Mouse (Mus musculus): ENCODE data around the gene Rnf225. TPM values are rescaled to one million over a fixed set of nuclear protein-coding genes. Genes with fewer than 3 reads are reported as not detected.
A peak's percentile ranks its signal among the peaks of the same experiment; 100 is the strongest.

The Rnf225 gene
- polyA plus RNA-seq, 1 experiment = 2.6 TPM

GRCm38 (mm10) chr7:12891334-12891733, 35.9 kb upstream of the Rnf225 start:
- H3K4me1 ChIP-seq (ENCODE audit: control insufficient read depth, insufficient read depth, low read length) = no peaks in the 10 kb centered on the region; the same call in 1 of the 2 replicates
- no peak overlapping the region for H3K27ac ChIP-seq (ENCODE audit: insufficient read depth, low read length)
- TF ChIP-seq POLR2A (IDR thresholded peaks at IDR 0.05; ENCODE audit: borderline replicate concordance, insufficient read depth, low read length) = no peak
- no peak for TF ChIP-seq CTCF (IDR thresholded peaks at IDR 0.05; ENCODE audit: borderline replicate concordance, insufficient read depth, low read depth, low read length)
- H3K4me3 ChIP-seq (replicated peaks; ENCODE audit: insufficient read depth, low read depth, low read length) = no peak overlapping the region
- WGBS = 88% methylated on average over 1 of the region's 1 CpGs
- DNase-seq = no peak
- H3K27me3 ChIP-seq (ENCODE audit: control insufficient read depth, insufficient read depth, low read length) = no peaks in the 10 kb centered on the region

GRCm38 (mm10) chr7:12897655-12898410, 29.4 kb upstream of the Rnf225 start, which contains the start of gene Zscan22:
Gene Zscan22 (plus strand): TSS chr7:12897815.
- TF ChIP-seq POLR2A (IDR thresholded peaks at IDR 0.05; ENCODE audit: borderline replicate concordance, insufficient read depth, low read length) (peak; percentile 58; the same call in 1 of the 2 replicates), CTCF (IDR thresholded peaks at IDR 0.05; ENCODE audit: borderline replicate concordance, insufficient read depth, low read depth, low read length) (no peak)
- Histone ChIP-seq H3K4me1 (ENCODE audit: control insufficient read depth, insufficient read depth, low read length) (peaks cover 3% of the 10 kb centered on the region; the same call in 1 of the 2 replicates), H3K4me3 (replicated peaks; ENCODE audit: insufficient read depth, low read depth, low read length) (peak within 1 kb of the TSS; percentile 95), H3K27ac (ENCODE audit: insufficient read depth, low read length) (no peak within 1 kb of the TSS), H3K27me3 (ENCODE audit: control insufficient read depth, insufficient read depth, low read length) (no peaks in the 10 kb centered on the region)
- WGBS = 4% methylated on average over 36 of the region's 36 CpGs
- peak; percentile 93 to 96 for DNase-seq

GRCm38 (mm10) chr7:12901517-12901916, 25.7 kb upstream of the Rnf225 start:
- Histone ChIP-seq H3K27ac (ENCODE audit: insufficient read depth, low read length) (no peak overlapping the region), H3K27me3 (ENCODE audit: control insufficient read depth, insufficient read depth, low read length) (no peaks in the 10 kb centered on the region), H3K4me3 (replicated peaks; ENCODE audit: insufficient read depth, low read depth, low read length) (no peak overlapping the region), H3K4me1 (ENCODE audit: control insufficient read depth, insufficient read depth, low read length) (peaks cover 3% of the 10 kb centered on the region; the same call in 1 of the 2 replicates)
- no peak for TF ChIP-seq POLR2A (IDR thresholded peaks at IDR 0.05; ENCODE audit: borderline replicate concordance, insufficient read depth, low read length)
- no peak for TF ChIP-seq CTCF (IDR thresholded peaks at IDR 0.05; ENCODE audit: borderline replicate concordance, insufficient read depth, low read depth, low read length)
- 82% methylated on average over 5 of the region's 5 CpGs for WGBS
- DNase-seq = no peak

GRCm38 (mm10) chr7:12903623-12904022, 23.6 kb upstream of the Rnf225 start:
- peaks cover 3% of the 10 kb centered on the region; the same call in 1 of the 2 replicates for H3K4me1 ChIP-seq (ENCODE audit: control insufficient read depth, insufficient read depth, low read length)
- no peak overlapping the region for H3K27ac ChIP-seq (ENCODE audit: insufficient read depth, low read length)
- 40% methylated on average over 10 of the region's 10 CpGs for WGBS
- TF ChIP-seq CTCF (IDR thresholded peaks at IDR 0.05; ENCODE audit: borderline replicate concordance, insufficient read depth, low read depth, low read length) (no peak), POLR2A (IDR thresholded peaks at IDR 0.05; ENCODE audit: borderline replicate concordance, insufficient read depth, low read length) (no peak)
- no peaks in the 10 kb centered on the region for H3K27me3 ChIP-seq (ENCODE audit: control insufficient read depth, insufficient read depth, low read length)
- H3K4me3 ChIP-seq (replicated peaks; ENCODE audit: insufficient read depth, low read depth, low read length) = no peak overlapping the region
- no peak for DNase-seq

- TF ChIP-seq POLR2A (IDR thresholded peaks at IDR 0.05; ENCODE audit: borderline replicate concordance, insufficient read depth, low read length) = no peak
- no peak for TF ChIP-seq CTCF (IDR thresholded peaks at IDR 0.05; ENCODE audit: borderline replicate concordance, insufficient read depth, low read depth, low read length)
- WGBS = 43% methylated on average over 1 of the region's 1 CpGs
- Histone ChIP-seq H3K27ac (ENCODE audit: insufficient read depth, low read length) (no peak overlapping the region), H3K4me1 (ENCODE audit: control insufficient read depth, insufficient read depth, low read length) (0 out of 2 replicates have a peak, but pooled peaks cover 3% of the 10 kb centered on the region), H3K27me3 (ENCODE audit: control insufficient read depth, insufficient read depth, low read length) (no peaks in the 10 kb centered on the region), H3K4me3 (replicated peaks; ENCODE audit: insufficient read depth, low read depth, low read length) (no peak overlapping the region)
- DNase-seq = no peak
Measured at GRCm38 (mm10) chr7:12905146-12905545, 22.1 kb upstream of the Rnf225 start.

- peak overlapping the region; percentile 25 for H3K4me3 ChIP-seq (replicated peaks; ENCODE audit: insufficient read depth, low read depth, low read length)
- no peaks in the 10 kb centered on the region for H3K27me3 ChIP-seq (ENCODE audit: control insufficient read depth, insufficient read depth, low read length)
- WGBS = 23% methylated on average over 7 of the region's 7 CpGs
- H3K27ac ChIP-seq (ENCODE audit: insufficient read depth, low read length) = peak overlapping the region; percentile 21; the same call in 1 of the 2 replicates
- H3K4me1 ChIP-seq (ENCODE audit: control insufficient read depth, insufficient read depth, low read length) = no peaks in the 10 kb centered on the region
- peak; percentile 76 to 83 for DNase-seq
- TF ChIP-seq POLR2A (IDR thresholded peaks at IDR 0.05; ENCODE audit: borderline replicate concordance, insufficient read depth, low read length) = no peak
- peak; percentile 57; the same call in 1 of the 2 replicates for TF ChIP-seq CTCF (IDR thresholded peaks at IDR 0.05; ENCODE audit: borderline replicate concordance, insufficient read depth, low read depth, low read length)
Measured at GRCm38 (mm10) chr7:12909498-12909962, 17.7 kb upstream of the Rnf225 start.

GRCm38 (mm10) chr7:12910181-12910668, 17.0 kb upstream of the Rnf225 start:
- H3K4me3 ChIP-seq (replicated peaks; ENCODE audit: insufficient read depth, low read depth, low read length) = peak overlapping the region; percentile 75
- TF ChIP-seq POLR2A (IDR thresholded peaks at IDR 0.05; ENCODE audit: borderline replicate concordance, insufficient read depth, low read length) = peak; percentile 37; the same call in 1 of the 2 replicates
- no peak for TF ChIP-seq CTCF (IDR thresholded peaks at IDR 0.05; ENCODE audit: borderline replicate concordance, insufficient read depth, low read depth, low read length)
- WGBS = 10% methylated on average over 19 of the region's 19 CpGs
- H3K27me3 ChIP-seq (ENCODE audit: control insufficient read depth, insufficient read depth, low read length) = no peaks in the 10 kb centered on the region
- peak; percentile 67 to 75 for DNase-seq
- peak overlapping the region; percentile 83 for H3K27ac ChIP-seq (ENCODE audit: insufficient read depth, low read length)
- no peaks in the 10 kb centered on the region for H3K4me1 ChIP-seq (ENCODE audit: control insufficient read depth, insufficient read depth, low read length)
